Comparison of ENCODE assay signal across 29 mouse cellular contexts in genomic region chr6:145237148-145237547, GRCm38 (mm10).
"Had no signal": no experiment of that assay in that cellular context is flagged by ENCODE, and none has a peak within 500 bp of the region (broad histone marks: within the 10 kb centered on the region; RNA-seq: fewer than 3 reads in every experiment).

No protein-coding gene starts in this region.

- H3K27ac ChIP-seq: heart, embryonic 13.5 days; heart, embryonic 15.5 days; hindbrain, embryonic 10.5 days; hindbrain, embryonic 12.5 days; hindbrain, embryonic 13.5 days; hindbrain, embryonic 14.5 days; hindbrain, embryonic 15.5 days; hindbrain, postnatal 0 days; intestine, embryonic 15.5 days; kidney, embryonic 15.5 days; kidney, postnatal 0 days; layer of hippocampus, adult 2 months; left cerebral cortex, adult 2 months had no signal

- DNase-seq: heart, postnatal 10 days; heart, postnatal 14 days; heart, postnatal 36 days; heart, postnatal 4 days; kidney, adult 11 months; kidney, adult 18-20 months; kidney, adult 8-10 months; kidney, adult 9 months; kidney, postnatal 10 days; kidney, postnatal 14 days; kidney, postnatal 25 days; kidney, postnatal 36 days; kidney, postnatal 4 days; layer of hippocampus, adult 9-11 months; layer of hippocampus, postnatal 36 days had no signal

- H3K4me3 ChIP-seq: heart, embryonic 12.5 days; heart, embryonic 13.5 days; heart, embryonic 15.5 days; hindbrain, embryonic 10.5 days; hindbrain, embryonic 12.5 days; hindbrain, embryonic 13.5 days; hindbrain, embryonic 15.5 days; intestine, embryonic 15.5 days; kidney, embryonic 15.5 days; layer of hippocampus, adult 2 months; left cerebral cortex, adult 2 months had no signal

- H3K27me3 ChIP-seq: heart, embryonic 12.5 days; heart, embryonic 13.5 days; heart, embryonic 15.5 days; hindbrain, embryonic 12.5 days; hindbrain, embryonic 13.5 days; hindbrain, embryonic 15.5 days; intestine, embryonic 15.5 days; kidney, embryonic 15.5 days had no signal

- H3K4me1 ChIP-seq: heart, embryonic 12.5 days; heart, embryonic 13.5 days; heart, embryonic 15.5 days; hindbrain, embryonic 10.5 days; hindbrain, embryonic 12.5 days; hindbrain, embryonic 13.5 days; hindbrain, embryonic 15.5 days; intestine, embryonic 15.5 days; kidney, embryonic 15.5 days had no signal
